Mouse (Mus musculus): ENCODE measurements around the gene Dscaml1. TPM values are rescaled to one million over a fixed set of nuclear protein-coding genes. Genes with fewer than 3 reads are reported as not detected.

Gene Dscaml1
- polyA plus RNA-seq, 1 experiment from 2014 or later: 1.3 TPM

- 80% methylated on average over 9 of the region's 9 CpGs for WGBS
These were observed 81.1 kb downstream of the Dscaml1 start for GRCm38 (mm10) chr9:45507482-45507881.

GRCm38 (mm10) chr9:45510806-45511546 lies 84.5 kb downstream of the Dscaml1 start:
- no peaks in the 10 kb centered on the region for H3K9me3 ChIP-seq (replicated peaks)
- H3K4me1 ChIP-seq: no peaks in the 10 kb centered on the region
- H3K27ac ChIP-seq (replicated peaks): no peak overlapping the region
- no peak overlapping the region for H3K4me2 ChIP-seq (replicated peaks)
- ATAC-seq (ENCODE audit: insufficient number of reproducible peaks, low FRiP score, low TSS enrichment, low read depth): no peak
- H3K27me3 ChIP-seq: no peaks in the 10 kb centered on the region
- WGBS: 62% methylated on average over 10 of the region's 10 CpGs
- H3K4me3 ChIP-seq (replicated peaks): no peak overlapping the region
- H3K9ac ChIP-seq: no peak overlapping the region
- no peaks in the 10 kb centered on the region for H3K36me3 ChIP-seq

More at GRCm38 (mm10) chr9:45507482-45507881, 81.1 kb downstream of the Dscaml1 start:
- ATAC-seq (ENCODE audit: insufficient number of reproducible peaks, low FRiP score, low TSS enrichment, low read depth): no peak
- H3K4me1 ChIP-seq: peaks cover 12% of the 10 kb centered on the region
- H3K27ac ChIP-seq (replicated peaks): no peak overlapping the region
- no peaks in the 10 kb centered on the region for H3K27me3 ChIP-seq
- H3K9me3 ChIP-seq (replicated peaks): no peaks in the 10 kb centered on the region
- no peaks in the 10 kb centered on the region for H3K36me3 ChIP-seq
- no peak overlapping the region for H3K9ac ChIP-seq
- no peak overlapping the region for H3K4me2 ChIP-seq (replicated peaks)
- no peak overlapping the region for H3K4me3 ChIP-seq (replicated peaks)

- Histone ChIP-seq H3K36me3 (no peaks in the 10 kb centered on the region), H3K9ac (no peak overlapping the region), H3K4me1 (0 out of 2 replicates have a peak, but pooled peaks cover 3% of the 10 kb centered on the region), H3K9me3 (replicated peaks) (no peaks in the 10 kb centered on the region), H3K4me2 (replicated peaks) (no peak overlapping the region), H3K27me3 (no peaks in the 10 kb centered on the region), H3K27ac (replicated peaks) (no peak overlapping the region), H3K4me3 (replicated peaks) (no peak overlapping the region)
- ATAC-seq (ENCODE audit: insufficient number of reproducible peaks, low FRiP score, low TSS enrichment, low read depth): no peak
- WGBS: 73% methylated on average over 11 of the region's 11 CpGs
These were observed 91.7 kb downstream of the Dscaml1 start for GRCm38 (mm10) chr9:45517993-45518705.

DNA sequence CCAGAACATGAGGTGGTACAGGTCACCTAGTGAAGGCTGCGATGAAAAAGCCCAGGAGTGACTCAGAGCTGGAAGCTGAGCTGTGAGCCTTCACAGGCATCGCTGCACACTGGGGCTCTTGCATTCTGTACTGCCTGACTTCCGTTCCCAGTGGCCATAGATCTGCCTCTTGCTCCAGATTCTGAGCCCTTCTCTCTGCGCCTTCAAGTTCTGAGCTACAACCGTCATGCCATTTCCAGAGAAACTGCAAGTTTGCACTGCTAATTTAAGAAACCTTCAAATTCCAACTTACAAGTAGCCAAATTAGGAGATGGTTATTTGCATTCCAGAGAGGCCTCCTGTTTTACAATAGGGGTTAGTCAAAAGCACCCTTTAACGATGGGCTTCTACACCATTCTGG lies 93.4 kb downstream of the Dscaml1 start:
- 79% methylated on average over 6 of the region's 6 CpGs for WGBS
- no peak for ATAC-seq (ENCODE audit: insufficient number of reproducible peaks, low FRiP score, low TSS enrichment, low read depth)
- no peak overlapping the region for H3K27ac ChIP-seq (replicated peaks)
- 0 out of 2 replicates have a peak, but pooled peaks cover 3% of the 10 kb centered on the region for H3K4me1 ChIP-seq
- no peak overlapping the region for H3K4me2 ChIP-seq (replicated peaks)
- H3K9me3 ChIP-seq (replicated peaks): no peaks in the 10 kb centered on the region
- H3K27me3 ChIP-seq: no peaks in the 10 kb centered on the region
- no peak overlapping the region for H3K4me3 ChIP-seq (replicated peaks)
- H3K36me3 ChIP-seq: no peaks in the 10 kb centered on the region
- no peak overlapping the region for H3K9ac ChIP-seq

DNA sequence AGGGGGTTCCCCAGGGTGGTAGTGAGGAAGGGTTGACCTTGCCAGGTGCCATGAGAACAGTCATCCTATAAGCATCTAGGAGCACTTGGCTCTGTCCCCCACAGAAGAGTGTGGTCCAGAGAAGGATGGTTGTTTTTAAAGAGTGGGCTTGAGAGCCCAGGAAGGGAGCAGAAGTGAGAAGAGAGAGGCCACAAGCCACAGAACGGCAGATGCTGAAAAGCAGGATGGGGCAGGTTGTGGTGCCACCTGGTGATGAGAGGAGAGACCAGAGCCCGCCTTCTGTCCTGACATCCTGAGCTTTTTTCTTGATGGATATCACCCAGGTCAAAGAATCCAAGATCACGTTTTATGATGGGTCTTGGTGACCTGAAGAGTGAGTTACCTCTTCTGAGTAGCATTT lies 96.4 kb downstream of the Dscaml1 start:
- Histone ChIP-seq H3K27ac (replicated peaks) (no peak overlapping the region), H3K4me1 (0 out of 2 replicates have a peak, but pooled peaks cover 3% of the 10 kb centered on the region), H3K36me3 (no peaks in the 10 kb centered on the region), H3K9me3 (replicated peaks) (no peaks in the 10 kb centered on the region), H3K4me2 (replicated peaks) (no peak overlapping the region), H3K9ac (no peak overlapping the region), H3K4me3 (replicated peaks) (no peak overlapping the region), H3K27me3 (no peaks in the 10 kb centered on the region)
- WGBS: 56% methylated on average over 3 of the region's 3 CpGs
- no peak for ATAC-seq (ENCODE audit: insufficient number of reproducible peaks, low FRiP score, low TSS enrichment, low read depth)

DNA sequence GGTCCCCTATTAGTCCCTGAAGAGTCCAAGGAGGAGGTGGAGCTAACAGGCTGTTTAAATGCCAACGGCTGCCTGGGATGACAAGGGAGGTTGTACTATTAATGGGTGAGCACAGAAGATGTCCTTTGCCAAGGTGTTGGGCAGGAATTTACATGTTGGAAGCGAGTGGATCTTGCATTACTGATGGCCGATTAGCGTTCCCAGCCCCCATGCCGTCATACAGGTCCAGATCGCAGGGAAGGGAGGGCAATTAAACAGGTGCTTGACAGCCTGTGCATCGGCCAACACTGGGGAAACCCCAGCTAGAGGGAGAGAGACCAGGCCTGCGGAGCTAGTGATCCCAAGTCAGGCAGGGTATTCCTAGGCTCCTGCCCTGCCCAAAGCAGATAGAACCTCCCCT lies 98.1 kb downstream of the Dscaml1 start:
- no peak overlapping the region for H3K9ac ChIP-seq
- no peaks in the 10 kb centered on the region for H3K9me3 ChIP-seq (replicated peaks)
- WGBS: 74% methylated on average over 8 of the region's 8 CpGs
- H3K4me2 ChIP-seq (replicated peaks): no peak overlapping the region
- no peak overlapping the region for H3K4me3 ChIP-seq (replicated peaks)
- H3K27me3 ChIP-seq: no peaks in the 10 kb centered on the region
- no peak overlapping the region for H3K27ac ChIP-seq (replicated peaks)
- ATAC-seq (ENCODE audit: insufficient number of reproducible peaks, low FRiP score, low TSS enrichment, low read depth): no peak
- no peaks in the 10 kb centered on the region for H3K4me1 ChIP-seq
- H3K36me3 ChIP-seq: no peaks in the 10 kb centered on the region

- Histone ChIP-seq H3K36me3 (no peaks in the 10 kb centered on the region), H3K4me1 (no peaks in the 10 kb centered on the region), H3K9ac (no peak overlapping the region), H3K4me3 (replicated peaks) (no peak overlapping the region), H3K27me3 (no peaks in the 10 kb centered on the region), H3K9me3 (replicated peaks) (no peaks in the 10 kb centered on the region), H3K27ac (replicated peaks) (no peak overlapping the region), H3K4me2 (replicated peaks) (no peak overlapping the region)
- ATAC-seq (ENCODE audit: insufficient number of reproducible peaks, low FRiP score, low TSS enrichment, low read depth): no peak
- 80% methylated on average over 2 of the region's 2 CpGs for WGBS
These were observed 106.8 kb downstream of the Dscaml1 start for GRCm38 (mm10) chr9:45533253-45533652.

DNA sequence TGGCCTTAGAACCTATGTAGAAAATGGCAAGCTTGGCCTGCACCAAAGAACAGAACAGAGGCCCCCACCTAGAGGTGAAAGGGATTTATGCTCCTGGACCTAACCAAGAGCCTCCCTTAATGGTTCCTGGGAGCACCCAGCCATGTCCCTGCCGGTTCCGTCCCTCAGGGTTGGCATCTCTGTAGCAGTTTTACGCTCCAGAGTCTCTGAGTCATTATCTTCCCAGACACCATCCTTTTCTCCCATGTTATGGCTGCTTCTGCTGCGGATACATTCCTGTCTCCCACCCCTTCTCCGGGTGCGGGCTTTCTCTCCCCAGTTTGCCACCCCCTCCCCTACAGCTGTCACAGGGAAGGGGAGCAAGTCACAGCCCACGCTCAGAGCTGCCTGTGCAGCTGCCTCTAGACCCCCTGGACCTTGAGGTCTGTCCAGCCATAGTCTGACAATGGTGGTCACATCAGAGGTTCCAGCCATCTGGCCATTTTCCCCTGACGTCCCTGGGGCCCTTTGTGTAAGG lies 108.1 kb downstream of the Dscaml1 start:
- Histone ChIP-seq H3K36me3 (no peaks in the 10 kb centered on the region), H3K9me3 (replicated peaks) (no peaks in the 10 kb centered on the region), H3K27ac (replicated peaks) (no peak overlapping the region), H3K9ac (no peak overlapping the region), H3K4me2 (replicated peaks) (no peak overlapping the region), H3K4me1 (no peaks in the 10 kb centered on the region), H3K27me3 (no peaks in the 10 kb centered on the region), H3K4me3 (replicated peaks) (no peak overlapping the region)
- WGBS: 77% methylated on average over 8 of the region's 8 CpGs
- no peak for ATAC-seq (ENCODE audit: insufficient number of reproducible peaks, low FRiP score, low TSS enrichment, low read depth)

- 74% methylated on average over 7 of the region's 7 CpGs for WGBS
- ATAC-seq (ENCODE audit: insufficient number of reproducible peaks, low FRiP score, low TSS enrichment, low read depth): no peak
These were observed 111.2 kb downstream of the Dscaml1 start for GRCm38 (mm10) chr9:45537649-45538048.

DNA sequence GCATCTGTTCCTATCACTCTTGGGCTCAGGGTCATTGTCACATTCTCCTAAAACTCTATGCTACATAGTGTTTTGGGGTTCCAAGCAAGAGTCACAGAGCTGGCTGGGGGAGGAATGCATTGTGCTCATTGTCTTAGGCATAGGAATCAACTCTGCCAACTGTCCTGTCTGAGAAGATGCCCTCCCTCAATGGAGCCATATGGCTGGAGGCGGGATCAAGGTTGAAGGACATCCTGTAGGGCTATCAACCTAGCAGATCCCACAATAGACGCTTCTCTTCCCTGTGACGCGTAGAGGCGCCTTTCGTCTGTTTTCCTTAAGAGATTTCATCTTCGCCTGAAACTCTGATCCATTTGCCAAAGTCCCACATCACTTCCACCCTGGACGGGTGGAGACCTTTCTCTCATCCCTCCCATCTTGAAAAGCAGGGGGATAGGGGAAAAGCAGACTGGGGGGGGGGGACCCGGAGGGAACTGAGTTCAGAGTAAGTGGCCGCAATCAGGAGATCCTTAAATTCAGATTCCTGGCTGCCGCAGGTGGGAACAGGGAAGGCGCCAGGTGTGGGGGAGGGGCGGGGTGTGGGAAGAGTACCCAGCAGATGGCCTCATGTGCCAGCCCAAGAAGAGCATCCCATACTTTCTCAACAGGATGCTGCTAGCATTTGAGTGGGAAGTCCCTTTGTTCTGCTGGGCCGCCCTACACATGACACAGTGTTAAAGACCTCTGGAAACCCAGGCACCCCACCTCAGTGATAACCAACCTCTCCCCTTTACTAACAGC lies 113.0 kb downstream of the Dscaml1 start:
- H3K4me3 ChIP-seq (replicated peaks): no peak overlapping the region

More at GRCm38 (mm10) chr9:45537649-45538048, 111.2 kb downstream of the Dscaml1 start:
- Histone ChIP-seq H3K36me3 (no peaks in the 10 kb centered on the region), H3K9me3 (replicated peaks) (no peaks in the 10 kb centered on the region), H3K4me1 (no peaks in the 10 kb centered on the region), H3K27me3 (no peaks in the 10 kb centered on the region), H3K9ac (no peak overlapping the region), H3K4me2 (replicated peaks) (no peak overlapping the region), H3K4me3 (replicated peaks) (no peak overlapping the region), H3K27ac (replicated peaks) (no peak overlapping the region)

More for the DNA sequence above, 113.0 kb downstream of the Dscaml1 start:
- H3K4me1 ChIP-seq: no peaks in the 10 kb centered on the region
- H3K27ac ChIP-seq (replicated peaks): no peak overlapping the region
- no peak for ATAC-seq (ENCODE audit: insufficient number of reproducible peaks, low FRiP score, low TSS enrichment, low read depth)
- H3K9ac ChIP-seq: no peak overlapping the region
- H3K27me3 ChIP-seq: no peaks in the 10 kb centered on the region
- H3K36me3 ChIP-seq: no peaks in the 10 kb centered on the region
- whole genome bisulfite sequencing: 84% methylated on average over 14 of the region's 14 CpGs
- H3K4me2 ChIP-seq (replicated peaks): no peak overlapping the region
- H3K9me3 ChIP-seq (replicated peaks): no peaks in the 10 kb centered on the region
